Comparison of ENCODE assay signal across 9 mouse cellular contexts in the genomic region with DNA sequence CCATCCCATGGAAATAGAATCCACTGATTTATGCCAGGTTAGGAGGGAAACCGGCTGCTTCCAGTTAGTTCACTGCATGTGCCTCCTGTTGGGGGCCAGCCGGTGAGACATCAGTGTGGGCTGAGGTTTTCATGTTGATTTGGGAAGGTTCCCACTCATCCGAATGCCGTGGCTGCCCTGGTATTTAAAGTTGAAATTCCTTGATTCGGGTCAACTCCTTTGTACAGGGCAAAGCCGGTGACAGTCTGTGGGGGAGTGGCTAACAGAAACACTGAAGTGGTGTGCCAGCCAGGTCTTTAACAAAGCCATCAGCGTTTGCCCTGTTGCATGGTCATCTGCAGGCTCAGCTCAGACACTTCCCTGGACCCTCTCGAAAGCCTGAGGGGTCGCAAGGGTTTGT. TPM values are rescaled to one million over a fixed set of nuclear protein-coding genes. Genes with fewer than 3 reads are reported as not detected.
DNase-seq lines count a peak whose midpoint lies in the region; ATAC-seq lines count a peak whose summit lies in the region.
"Had no signal": no experiment of that assay in that cellular context is flagged by ENCODE, and none has a peak within 500 bp of the region (broad histone marks: within the 10 kb centered on the region; RNA-seq: fewer than 3 reads in every experiment).

No protein-coding gene starts in this region.

- no peak overlapping the region for H3K4me3 ChIP-seq in embryonic facial prominence, embryonic 13.5 days
- 0 out of 2 replicates have a peak overlapping the region, but pooled peaks have one; percentile 18 for H3K4me3 ChIP-seq in kidney, embryonic 16.5 days (ENCODE audit: low read length)
- H3K4me3 ChIP-seq: liver, embryonic 12.5 days had no signal

- H3K27me3 ChIP-seq in embryonic facial prominence, embryonic 13.5 days, result peaks cover 9% of the 10 kb centered on the region; the same call in 1 of the 2 replicates
- H3K27me3 ChIP-seq in kidney, embryonic 16.5 days (ENCODE audit: insufficient read depth, low read length), result peaks cover 10% of the 10 kb centered on the region; the same call in 1 of the 2 replicates

- peak; percentile 82 for DNase-seq in heart, adult 11 months
- DNase-seq in heart, adult 9 months (ENCODE audit: low spot score in 2 of 2), result no peak
- peak; percentile 63 for DNase-seq in neural tube, embryonic 10.5 days (ENCODE audit: extremely low spot score, low spot score)
- no peak for DNase-seq in frontal cortex, postnatal 25 days (ENCODE audit: low spot score in 2 of 2)
- no peak for DNase-seq in spleen, postnatal 36 days (ENCODE audit: low spot score in 2 of 2)
- DNase-seq in right cerebral cortex, postnatal 10 days (ENCODE audit: low spot score in 2 of 2), result no peak

- peak overlapping the region; percentile 50 for H3K4me2 ChIP-seq in embryonic facial prominence, embryonic 13.5 days
- H3K4me2 ChIP-seq in kidney, embryonic 16.5 days (replicated peaks; ENCODE audit: low read depth, low read length), result peak overlapping the region; percentile 40
- H3K4me2 ChIP-seq: liver, embryonic 12.5 days had no signal

- no peak for ATAC-seq in embryonic facial prominence, embryonic 13.5 days (ENCODE audit: insufficient number of reproducible peaks, insufficient read depth, low FRiP score, low TSS enrichment, low read depth)
- ATAC-seq in kidney, embryonic 16.5 days (ENCODE audit: low FRiP score, low TSS enrichment), result peak; percentile 72
- ATAC-seq: liver, embryonic 12.5 days had no signal

- H3K4me1 ChIP-seq in embryonic facial prominence, embryonic 13.5 days, result peaks cover 52% of the 10 kb centered on the region
- H3K4me1 ChIP-seq in kidney, embryonic 16.5 days (ENCODE audit: insufficient read depth, low read length), result peaks cover 38% of the 10 kb centered on the region
- H3K4me1 ChIP-seq: liver, embryonic 12.5 days had no signal

- H3K9me3 ChIP-seq in embryonic facial prominence, embryonic 13.5 days, result no peaks in the 10 kb centered on the region
- peaks cover 7% of the 10 kb centered on the region; the same call in 1 of the 2 replicates for H3K9me3 ChIP-seq in kidney, embryonic 16.5 days (ENCODE audit: low read length)

- H3K9ac ChIP-seq in embryonic facial prominence, embryonic 13.5 days, result no peak overlapping the region
- peak overlapping the region; percentile 48; the same call in 1 of the 2 replicates for H3K9ac ChIP-seq in kidney, embryonic 16.5 days (replicated peaks; ENCODE audit: low read length)
- H3K9ac ChIP-seq: liver, embryonic 12.5 days had no signal

- H3K27ac ChIP-seq in embryonic facial prominence, embryonic 13.5 days, result no peak overlapping the region
- H3K27ac ChIP-seq in kidney, embryonic 16.5 days (ENCODE audit: low read length), result peak overlapping the region; percentile 73
- H3K27ac ChIP-seq: liver, embryonic 12.5 days had no signal

- H3K36me3 ChIP-seq in embryonic facial prominence, embryonic 13.5 days, result 0 out of 2 replicates have a peak, but pooled peaks cover 3% of the 10 kb centered on the region
- no peaks in the 10 kb centered on the region for H3K36me3 ChIP-seq in kidney, embryonic 16.5 days (ENCODE audit: insufficient read depth, low read length)
- H3K36me3 ChIP-seq: liver, embryonic 12.5 days had no signal

- WGBS in embryonic facial prominence, embryonic 13.5 days, result 15% methylated on average over 9 of the region's 9 CpGs
- WGBS in kidney, embryonic 16.5 days, result 11% methylated on average over 9 of the region's 9 CpGs

RNA-seq across cellular contexts. Expression of gene Gm10320, which starts 41.6 kb away (rescaled TPM):
- 1.4 and 6.5 TPM in 2 replicates for polyA plus RNA-seq in embryonic facial prominence, embryonic 13.5 days (2015; fragmentation: Nextera tagmentation; extraction: Ambion mirVana)
- 1.8 and 2.5 TPM in 2 replicates for polyA plus RNA-seq in kidney, embryonic 16.5 days (2015; fragmentation: Nextera tagmentation; extraction: Ambion mirVana)

Comparison
In these comparisons a context has a peak if more than half of its experiments do, and no peak if none do; other contexts are left out.
1. DNase-seq: peak in heart, adult 11 months (single experiment) and neural tube, embryonic 10.5 days (single experiment); none in heart, adult 9 months (0 of 2), frontal cortex, postnatal 25 days (0 of 2), spleen, postnatal 36 days (0 of 2) and right cerebral cortex, postnatal 10 days (0 of 2).